Mouse (Mus musculus) CH12.LX (cell line): ENCODE results near the gene Naa80. TPM values are rescaled to one million over a fixed set of nuclear protein-coding genes. Genes with fewer than 3 reads are reported as not detected.

Experiments
- DNase-seq: peaks from one replicate; pipeline ENCODE4 v3.0.0-alpha.2; 2013; ENCODE audit errors: extremely low read depth
- H3K27ac ChIP-seq: 2 replicates; pipeline ENCODE4 v1.5.1; 2012; ENCODE audit warnings: low read depth, mild to moderate bottlenecking, control low read depth, moderate library complexity; ENCODE audit not compliant: insufficient read depth
- H3K27me3 ChIP-seq: replicated peaks from 2 replicates; pipeline ENCODE3; 2012; ENCODE audit warnings: inconsistent platforms
- H3K36me3 ChIP-seq, 2 experiments: replicated peaks in 1 of 2; 2 replicates each; pipeline versions ENCODE3 to v1.6.1; 2012; ENCODE audit warnings: inconsistent platforms in 1 of 2, low read length in 1 of 2, mild to moderate bottlenecking in 1 of 2, mixed read lengths in 1 of 2, moderate library complexity in 1 of 2; ENCODE audit not compliant: control insufficient read depth in 1 of 2, insufficient read depth in 1 of 2
- H3K4me1 ChIP-seq, 2 experiments: 2 replicates each; pipeline ENCODE4 v1.6.1; 2012; ENCODE audit warnings: inconsistent platforms in 1 of 2, moderate library complexity in 1 of 2; ENCODE audit not compliant: insufficient read depth in 2 of 2, control insufficient read depth in 1 of 2
- H3K4me2 ChIP-seq: 2 replicates; pipeline ENCODE4 v1.6.1; 2012; ENCODE audit warnings: low read depth, mild to moderate bottlenecking, control low read depth; ENCODE audit not compliant: poor library complexity, insufficient read depth, severe bottlenecking
- H3K4me3 ChIP-seq, 3 experiments: fragments of 150-350 bp in 1 of 3; sonication (generic) in 1 of 3; replicated peaks in 1 of 3; 2 replicates each; pipeline versions ENCODE3 to v1.5.1; 2011 to 2012; ENCODE audit warnings: low read depth in 2 of 3, low read length in 2 of 3, mild to moderate bottlenecking in 2 of 3, moderate library complexity in 2 of 3, control low read depth in 1 of 3, improper control_type of control experiment in 1 of 3, inconsistent platforms in 1 of 3, mixed read lengths in 1 of 3; ENCODE audit not compliant: poor library complexity in 1 of 3
- H3K79me2 ChIP-seq: replicated peaks from 2 replicates; pipeline ENCODE4 v1.6.1; 2012; ENCODE audit warnings: mild to moderate bottlenecking, moderate library complexity; ENCODE audit not compliant: control insufficient read depth, poor library complexity, insufficient read depth, severe bottlenecking; ENCODE audit errors: extremely low read depth
- H3K9ac ChIP-seq: 2 replicates; pipeline ENCODE4 v1.6.1; 2012; ENCODE audit warnings: low read depth, mild to moderate bottlenecking, control low read depth, moderate library complexity; ENCODE audit not compliant: insufficient read depth
- H3K9me3 ChIP-seq: replicated peaks from 2 replicates; pipeline ENCODE3; 2012; ENCODE audit warnings: low read length, inconsistent platforms, mixed read lengths
- BHLHE40 ChIP-seq: IDR thresholded peaks from 2 replicates; pipeline ENCODE4 v1.6.1; 2011; ENCODE audit warnings: mild to moderate bottlenecking, low read depth, low read length, improper control_type of control experiment
- CHD1 ChIP-seq: IDR thresholded peaks from 2 replicates; pipeline ENCODE4 v1.6.1; 2012; ENCODE audit warnings: low read depth, low read length, improper control_type of control experiment, inconsistent platforms
- CHD2 ChIP-seq: IDR thresholded peaks from 2 replicates; pipeline ENCODE4 v1.6.1; 2011; ENCODE audit warnings: low read length, improper control_type of control experiment
- CTCF ChIP-seq, 2 experiments: IDR thresholded peaks in 1 of 2; conservative IDR thresholded peaks in 1 of 2; 2 replicates each; pipeline ENCODE4 v1.5.1; 2011 to 2012; ENCODE audit warnings: low read depth in 2 of 2, low read length in 2 of 2, improper control_type of control experiment in 1 of 2, inconsistent platforms in 1 of 2, mild to moderate bottlenecking in 1 of 2, moderate library complexity in 1 of 2
- EP300 ChIP-seq: IDR thresholded peaks from 2 replicates; pipeline ENCODE4 v1.6.1; 2011; ENCODE audit warnings: low read length, improper control_type of control experiment
- ETS1 ChIP-seq: conservative IDR thresholded peaks from 2 replicates; pipeline ENCODE4 v1.6.1; 2012; ENCODE audit warnings: low read depth, mild to moderate bottlenecking, inconsistent platforms, low read length, improper control_type of control experiment, moderate library complexity
- GABPA ChIP-seq: IDR thresholded peaks from 2 replicates; pipeline ENCODE4 v1.6.1; 2012; ENCODE audit warnings: low read depth, low read length, improper control_type of control experiment, inconsistent platforms; ENCODE audit not compliant: insufficient replicate concordance
- IRF4 ChIP-seq: IDR thresholded peaks from 2 replicates; pipeline ENCODE4 v1.6.1; 2014; ENCODE audit warnings: low read depth, mild to moderate bottlenecking, inconsistent platforms, low read length, improper control_type of control experiment
- JUND ChIP-seq: conservative IDR thresholded peaks from 2 replicates; pipeline ENCODE4 v1.6.1; 2011; ENCODE audit warnings: low read depth, low read length, improper control_type of control experiment
- KAT2A ChIP-seq: IDR thresholded peaks from 2 replicates; pipeline ENCODE4 v1.6.1; 2012; ENCODE audit warnings: low read length, improper control_type of control experiment, inconsistent platforms; ENCODE audit not compliant: insufficient replicate concordance
- MAFK ChIP-seq: IDR thresholded peaks from 2 replicates; pipeline ENCODE4 v1.6.1; 2011; ENCODE audit warnings: low read length, improper control_type of control experiment; ENCODE audit not compliant: insufficient replicate concordance
- MAX ChIP-seq: IDR thresholded peaks from 2 replicates; pipeline ENCODE4 v1.6.1; 2011; ENCODE audit warnings: low read length, improper control_type of control experiment
- MAZ ChIP-seq: IDR thresholded peaks from 2 replicates; pipeline ENCODE4 v1.6.1; 2012; ENCODE audit warnings: low read depth, mild to moderate bottlenecking, inconsistent platforms, low read length, improper control_type of control experiment, moderate library complexity
- MXI1 ChIP-seq: IDR thresholded peaks from 2 replicates; pipeline ENCODE4 v1.6.1; 2011; ENCODE audit warnings: mild to moderate bottlenecking, low read depth, low read length, improper control_type of control experiment
- MYC ChIP-seq: IDR thresholded peaks from 2 replicates; pipeline ENCODE4 v1.6.1; 2011; ENCODE audit warnings: low read depth, mild to moderate bottlenecking, improper control_type of control experiment, low read length
- NELFE ChIP-seq: IDR thresholded peaks from 2 replicates; pipeline ENCODE4 v1.6.1; 2011; ENCODE audit warnings: low read depth, low read length, improper control_type of control experiment
- NRF1 ChIP-seq: IDR thresholded peaks from 2 replicates; pipeline ENCODE4 v1.6.1; 2014; ENCODE audit warnings: low read depth, mild to moderate bottlenecking, inconsistent platforms, low read length, improper control_type of control experiment, moderate library complexity
- PAX5 ChIP-seq: IDR thresholded peaks from 2 replicates; pipeline ENCODE4 v1.6.1; 2012; ENCODE audit warnings: low read length, inconsistent platforms, mixed read lengths
- POLR2AphosphoS2 ChIP-seq: IDR thresholded peaks from 2 replicates; pipeline ENCODE4 v1.6.1; 2011; ENCODE audit warnings: low read depth, low read length, improper control_type of control experiment
- RAD21 ChIP-seq: IDR thresholded peaks from 2 replicates; pipeline ENCODE4 v1.6.1; 2011; ENCODE audit warnings: low read depth, mild to moderate bottlenecking, low read length, improper control_type of control experiment, moderate library complexity
- RCOR1 ChIP-seq: conservative IDR thresholded peaks from 2 replicates; pipeline ENCODE4 v1.6.1; 2012; ENCODE audit warnings: low read depth, mild to moderate bottlenecking, inconsistent platforms, low read length, improper control_type of control experiment
- SIN3A ChIP-seq: IDR thresholded peaks from 2 replicates; pipeline ENCODE4 v1.6.1; 2012; ENCODE audit warnings: low read length, improper control_type of control experiment, inconsistent platforms
- TCF12 ChIP-seq: IDR thresholded peaks from 2 replicates; pipeline ENCODE4 v1.6.1; 2014; ENCODE audit warnings: low read depth, mild to moderate bottlenecking, inconsistent platforms, low read length, improper control_type of control experiment
- UBTF ChIP-seq: IDR thresholded peaks from 2 replicates; pipeline ENCODE4 v1.6.1; 2012; ENCODE audit warnings: low read depth, mild to moderate bottlenecking, inconsistent platforms, low read length, improper control_type of control experiment, moderate library complexity
- ZC3H11A ChIP-seq: IDR thresholded peaks from 2 replicates; pipeline ENCODE4 v1.6.1; 2012; ENCODE audit warnings: low read depth, mild to moderate bottlenecking, inconsistent platforms, low read length, improper control_type of control experiment
- ZMIZ1 ChIP-seq: IDR thresholded peaks from 2 replicates; pipeline ENCODE4 v1.6.1; 2012; ENCODE audit warnings: low read depth, mild to moderate bottlenecking, inconsistent platforms, low read length, improper control_type of control experiment
- ZNF384 ChIP-seq: IDR thresholded peaks from 2 replicates; pipeline ENCODE4 v1.6.1; 2012; ENCODE audit warnings: low read depth, low read length, improper control_type of control experiment, inconsistent platforms
- dilution Hi-C: fragments of 300-500 bp; cut with MboI; formaldehyde crosslinking; loops from 2 replicates; pipeline ENCODE4 v1.14.3; 2020; ENCODE audit warnings: low sequenced_read_pairs; ENCODE audit not compliant: extremely low pct_unique_long_range_greater_than_20kb, extremely low pct_ligation_motif_present
- in situ Hi-C: fragments of 300-500 bp; cut with MboI; formaldehyde crosslinking; loops from 3 replicates; pipeline ENCODE4 v1.14.3; 2019; ENCODE audit warnings: low sequenced_read_pairs, low pct_ligation_motif_present, low pct_unique_long_range_greater_than_20kb, mixed read lengths
- polyA plus RNA-seq: library from polyadenylated mRNA; unstranded; fragments of >175 nt; gene quantifications from 2 replicates; pipeline ENCODE4 v1.2.1, GENCODE M21; 2012; ENCODE audit warnings: low read depth; ENCODE audit not compliant: insufficient read length
- total RNA-seq, 2 experiments: library from RNA; depleted of rRNA; stranded (reverse); fragments of 300-350 nt in 1 of 2; fragments of >200 nt in 1 of 2; gene quantifications; 2 replicates each; pipeline ENCODE4 v1.2.3; 2012 to 2014

Naa80 gene
- total and polyA plus RNA-seq, 3 experiments = 1.7 to 9.3 (median 4.8) TPM

DNA sequence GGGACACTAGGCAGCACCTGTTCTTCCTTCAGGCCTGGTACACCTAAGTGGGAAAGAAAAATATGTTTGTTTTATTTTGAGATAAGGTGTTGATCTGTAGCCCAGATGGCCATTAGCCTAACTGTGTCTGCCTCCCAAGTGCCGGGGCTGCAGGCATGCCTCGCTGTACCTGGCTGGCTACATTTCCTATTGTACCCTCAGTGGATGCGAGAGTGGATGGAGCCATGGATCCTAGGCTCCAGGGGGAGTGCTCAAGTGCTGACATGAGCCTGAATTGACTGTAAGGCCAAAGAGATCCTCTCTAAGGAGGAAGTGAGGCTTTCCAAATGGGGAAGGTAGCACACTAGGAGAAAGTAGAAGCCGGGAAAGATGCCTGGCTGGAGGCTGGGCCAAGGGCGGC is 30.7 kb upstream of the Naa80 start:
- no peaks in the 10 kb centered on the region for H3K9me3 ChIP-seq
- no peak overlapping the region for H3K4me2 ChIP-seq
- dilution Hi-C loops (no loop called here), in situ Hi-C loops (no loop called here)
- H3K4me3 ChIP-seq = no peak overlapping the region
- no peak overlapping the region for H3K9ac ChIP-seq
- no peak for TF ChIP-seq ZNF384
- no peak for TF ChIP-seq BHLHE40
- TF ChIP-seq NELFE = no peak
- TF ChIP-seq RCOR1 = no peak
- no peak for TF ChIP-seq KAT2A
- no peak for TF ChIP-seq IRF4
- no peak for TF ChIP-seq CHD1
- TF ChIP-seq RAD21 = no peak
- TF ChIP-seq UBTF = no peak
- TF ChIP-seq EP300 = no peak
- TF ChIP-seq TCF12 = no peak
- TF ChIP-seq GABPA = no peak
- TF ChIP-seq CTCF (conservative IDR thresholded peaks at IDR 0.05 in 1 of 2, IDR thresholded peaks at IDR 0.05 in 1 of 2; ENCODE audit: low read depth in 2 of 2, low read length in 2 of 2) = no peak
- TF ChIP-seq PAX5 = no peak
- TF ChIP-seq MAFK = no peak
- TF ChIP-seq CHD2 = no peak
- TF ChIP-seq MXI1 = no peak
- TF ChIP-seq ZMIZ1 = no peak
- no peak for TF ChIP-seq MAZ
- no peak for TF ChIP-seq SIN3A
- H3K27me3 ChIP-seq = no peaks in the 10 kb centered on the region
- no peaks in the 10 kb centered on the region for H3K79me2 ChIP-seq
- H3K27ac ChIP-seq = no peak overlapping the region
- H3K4me1 ChIP-seq = peaks cover 3 to 42% of the 10 kb centered on the region in 2 experiments
- DNase-seq = no peak
- peaks cover 23 to 38% of the 10 kb centered on the region in 2 experiments for H3K36me3 ChIP-seq

DNA sequence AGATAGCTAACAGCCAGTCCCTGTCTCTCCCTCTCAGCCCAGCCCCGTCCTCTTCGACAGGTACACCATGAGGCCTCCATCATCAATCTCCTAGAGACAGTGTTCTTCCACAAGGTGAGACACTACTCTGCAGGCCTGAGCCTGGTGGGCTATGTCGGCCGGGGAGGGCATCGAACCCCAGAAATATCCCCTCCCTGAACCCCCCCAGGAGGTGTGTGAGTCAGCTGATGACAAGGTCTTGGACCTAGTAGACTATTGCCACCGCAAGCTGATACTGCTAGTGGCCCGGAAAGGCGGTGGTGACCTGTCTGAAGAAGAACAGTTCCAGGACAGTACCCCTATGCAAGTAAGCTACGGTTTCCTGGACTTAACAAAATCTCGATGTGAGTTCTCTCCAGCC is 29.9 kb upstream of the Naa80 start:
- no peak overlapping the region for H3K4me2 ChIP-seq
- dilution Hi-C loops = no loop called here
- H3K36me3 ChIP-seq = peaks cover 20 to 33% of the 10 kb centered on the region in 2 experiments
- H3K4me3 ChIP-seq = no peak overlapping the region
- DNase-seq = no peak
- in situ Hi-C loops = no loop called here
- no peak overlapping the region for H3K27ac ChIP-seq
- H3K79me2 ChIP-seq = no peaks in the 10 kb centered on the region; the same call in 1 of the 2 replicates
- no peak overlapping the region for H3K9ac ChIP-seq
- TF ChIP-seq KAT2A (no peak), ZMIZ1 (no peak), POLR2AphosphoS2 (no peak), JUND (no peak), ZC3H11A (no peak), PAX5 (no peak), NRF1 (no peak), RAD21 (no peak), ETS1 (no peak), MYC (no peak), CHD2 (no peak), MAX (no peak), CHD1 (no peak), RCOR1 (no peak), MAFK (no peak), GABPA (no peak)
- H3K4me1 ChIP-seq = peaks cover 5 to 49% of the 10 kb centered on the region in 2 experiments
- H3K27me3 ChIP-seq = no peaks in the 10 kb centered on the region
- H3K9me3 ChIP-seq = no peaks in the 10 kb centered on the region
